Mouse (Mus musculus): Measurements from ENCODE around the gene Nhs. TPM values are rescaled to one million over a fixed set of nuclear protein-coding genes. Genes with fewer than 3 reads are reported as not detected.
"Not testable (repeated sequence)": the region's sequence is repeated elsewhere in the genome, so short reads cannot be mapped to it uniquely, and the experiment has no call there.

Gene Nhs
- total and polyA plus RNA-seq, 3 experiments, result 0.04 to 0.30 (median 0.12) TPM

DNA sequence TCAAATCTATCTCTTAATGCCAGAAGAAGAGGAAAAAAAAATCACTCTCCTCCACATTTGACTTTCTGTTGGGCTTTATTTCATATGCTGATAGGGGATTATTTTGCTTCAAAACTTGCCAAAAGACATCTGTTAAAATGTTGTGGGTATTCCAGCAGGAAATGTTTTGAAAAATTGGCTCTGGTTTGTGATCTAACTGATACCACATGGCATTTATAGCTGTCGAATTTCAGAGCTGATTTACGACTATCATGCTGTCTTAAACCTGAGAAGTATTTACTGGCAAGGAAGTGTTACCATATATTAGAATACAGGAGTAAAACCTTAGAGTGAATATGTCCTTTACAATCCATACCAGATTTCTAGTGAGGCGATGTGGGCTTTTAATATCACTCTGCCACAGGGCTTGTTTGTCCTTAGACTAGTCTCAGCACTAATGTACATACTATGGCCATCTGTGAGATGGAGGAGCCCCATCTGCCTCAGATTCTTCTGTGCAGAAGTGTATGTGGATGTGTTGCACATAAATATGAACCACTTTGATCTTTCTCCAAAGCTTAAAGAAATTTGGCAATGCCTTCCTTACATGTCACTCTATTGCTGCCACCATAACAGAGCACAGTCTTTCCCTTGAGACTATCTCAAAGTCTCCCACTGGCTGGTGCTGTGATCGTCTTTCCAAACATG is 305.8 kb downstream of the Nhs start:
- no peaks in the 10 kb centered on the region for H3K79me2 ChIP-seq (replicated peaks; ENCODE audit: control insufficient read depth, extremely low read depth, insufficient read depth, poor library complexity, severe bottlenecking)
- H3K36me3 ChIP-seq (replicated peaks in 1 of 2; ENCODE audit: control insufficient read depth in 1 of 2, insufficient read depth in 1 of 2, low read length in 1 of 2), result no peaks in the 10 kb centered on the region
- no peaks in the 10 kb centered on the region for H3K9me3 ChIP-seq (replicated peaks; ENCODE audit: low read length)
- H3K9ac ChIP-seq (ENCODE audit: insufficient read depth, low read depth), result no peak overlapping the region
- in situ Hi-C loops (cut with MboI; ENCODE audit: low pct_ligation_motif_present, low pct_unique_long_range_greater_than_20kb, low sequenced_read_pairs) (no loop called here), dilution Hi-C loops (cut with MboI; ENCODE audit: extremely low pct_ligation_motif_present, extremely low pct_unique_long_range_greater_than_20kb, low sequenced_read_pairs) (no loop called here)
- H3K4me1 ChIP-seq (ENCODE audit: control insufficient read depth in 1 of 2, insufficient read depth in 2 of 2), result no peaks in the 10 kb centered on the region
- H3K4me2 ChIP-seq (ENCODE audit: insufficient read depth, low read depth, poor library complexity, severe bottlenecking), result no peak overlapping the region
- H3K27me3 ChIP-seq (replicated peaks), result no peaks in the 10 kb centered on the region
- no peak overlapping the region for H3K4me3 ChIP-seq (replicated peaks in 1 of 3; ENCODE audit: low read depth in 2 of 3, low read length in 2 of 3, poor library complexity in 1 of 3)
- H3K27ac ChIP-seq (ENCODE audit: insufficient read depth, low read depth), result no peak overlapping the region
- DNase-seq (ENCODE audit: extremely low read depth), result no peak
- TF ChIP-seq UBTF (IDR thresholded peaks at IDR 0.05; ENCODE audit: low read depth, low read length) (no peak), KAT2A (IDR thresholded peaks at IDR 0.05; ENCODE audit: insufficient replicate concordance, low read length) (no peak), MYC (IDR thresholded peaks at IDR 0.05; ENCODE audit: low read depth, low read length) (no peak), ETS1 (conservative IDR thresholded peaks at IDR 0.05; ENCODE audit: low read depth, low read length) (no peak), POLR2A (IDR thresholded peaks at IDR 0.05; ENCODE audit: low read depth, low read length) (no peak), TCF12 (IDR thresholded peaks at IDR 0.05; ENCODE audit: low read depth, low read length) (no peak)

DNA sequence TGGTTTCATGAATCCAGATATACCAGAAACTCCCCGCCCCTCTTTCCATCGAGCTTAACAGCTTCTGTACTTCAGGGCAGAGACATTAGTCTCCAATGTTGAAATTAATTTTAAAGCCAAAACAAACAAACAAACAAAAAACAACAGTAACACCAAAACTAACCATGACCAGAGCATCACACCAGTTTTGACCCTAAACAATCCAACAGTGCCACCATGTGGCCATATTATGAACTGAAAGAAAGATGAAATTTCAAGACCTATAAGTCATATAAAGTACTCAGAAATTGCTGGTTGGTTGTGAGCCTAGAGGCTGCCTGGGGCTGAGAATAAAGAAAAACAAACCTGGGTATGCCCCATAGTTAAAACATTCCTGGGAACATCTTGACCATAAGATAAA is 333.3 kb downstream of the Nhs start:
- TF ChIP-seq RAD21 (IDR thresholded peaks at IDR 0.05; ENCODE audit: low read depth, low read length), result peak; percentile 61
- peak; percentile 51 for TF ChIP-seq SMC3 (IDR thresholded peaks at IDR 0.05; ENCODE audit: low read depth, low read length)
- peak; percentile 12; the same call in 1 of the 2 replicates for TF ChIP-seq ZC3H11A (IDR thresholded peaks at IDR 0.05; ENCODE audit: low read depth, low read length)
- peak in 1 of 2 experiments; percentile 60; a peak in 2 of 4 replicates for TF ChIP-seq CTCF (conservative IDR thresholded peaks at IDR 0.05 in 1 of 2, IDR thresholded peaks at IDR 0.05 in 1 of 2; ENCODE audit: low read depth in 2 of 2, low read length in 2 of 2)
- H3K4me3 ChIP-seq (replicated peaks in 1 of 3; ENCODE audit: low read depth in 2 of 3, low read length in 2 of 3, poor library complexity in 1 of 3); in situ Hi-C loops (cut with MboI; ENCODE audit: low pct_ligation_motif_present, low pct_unique_long_range_greater_than_20kb, low sequenced_read_pairs); H3K9me3 ChIP-seq (replicated peaks; ENCODE audit: low read length); H3K79me2 ChIP-seq (replicated peaks; ENCODE audit: control insufficient read depth, extremely low read depth, insufficient read depth, poor library complexity, severe bottlenecking); H3K27ac ChIP-seq (ENCODE audit: insufficient read depth, low read depth); H3K4me1 ChIP-seq (ENCODE audit: control insufficient read depth in 1 of 2, insufficient read depth in 2 of 2); H3K4me2 ChIP-seq (ENCODE audit: insufficient read depth, low read depth, poor library complexity, severe bottlenecking); dilution Hi-C loops (cut with MboI; ENCODE audit: extremely low pct_ligation_motif_present, extremely low pct_unique_long_range_greater_than_20kb, low sequenced_read_pairs); H3K27me3 ChIP-seq (replicated peaks); H3K36me3 ChIP-seq (replicated peaks in 1 of 2; ENCODE audit: control insufficient read depth in 1 of 2, insufficient read depth in 1 of 2, low read length in 1 of 2); H3K9ac ChIP-seq (ENCODE audit: insufficient read depth, low read depth): not testable (repeated sequence)
- DNase-seq (ENCODE audit: extremely low read depth), result peak; percentile 34

DNA sequence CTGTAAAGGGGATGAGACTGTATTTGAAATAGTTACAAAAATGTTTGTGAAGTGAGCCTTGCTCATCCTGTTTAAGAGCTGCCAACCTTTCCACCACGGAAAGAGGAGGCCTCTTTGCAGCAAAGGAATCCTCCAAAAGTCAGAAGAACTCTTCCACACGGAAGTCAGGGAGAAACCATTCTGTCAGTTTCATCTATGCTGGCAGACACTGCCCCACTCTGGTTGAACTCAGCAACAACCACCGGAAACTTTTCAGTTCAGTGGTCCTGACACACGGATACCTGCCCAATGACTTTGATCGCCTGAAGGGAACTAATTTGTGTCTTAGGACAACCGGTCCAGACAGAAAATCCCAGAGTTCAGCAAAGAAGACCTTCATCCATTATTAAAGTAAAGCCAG is 369.3 kb downstream of the Nhs start:
- H3K9me3 ChIP-seq (replicated peaks; ENCODE audit: low read length), result no peaks in the 10 kb centered on the region
- no peak overlapping the region for H3K27ac ChIP-seq (ENCODE audit: insufficient read depth, low read depth)
- H3K4me2 ChIP-seq (ENCODE audit: insufficient read depth, low read depth, poor library complexity, severe bottlenecking), result no peak overlapping the region
- dilution Hi-C loops (cut with MboI; ENCODE audit: extremely low pct_ligation_motif_present, extremely low pct_unique_long_range_greater_than_20kb, low sequenced_read_pairs), result no loop called here
- DNase-seq (ENCODE audit: extremely low read depth), result peak; percentile 43
- no peaks in the 10 kb centered on the region for H3K4me1 ChIP-seq (ENCODE audit: control insufficient read depth in 1 of 2, insufficient read depth in 2 of 2)
- H3K4me3 ChIP-seq (replicated peaks in 1 of 3; ENCODE audit: low read depth in 2 of 3, low read length in 2 of 3, poor library complexity in 1 of 3), result no peak overlapping the region
- no peaks in the 10 kb centered on the region for H3K27me3 ChIP-seq (replicated peaks)
- in situ Hi-C loops (cut with MboI; ENCODE audit: low pct_ligation_motif_present, low pct_unique_long_range_greater_than_20kb, low sequenced_read_pairs), result loop anchor here (25.0 kb wide), 1 partner anchor 203 kb away; no protein-coding TSS in a partner anchor
- H3K79me2 ChIP-seq (replicated peaks; ENCODE audit: control insufficient read depth, extremely low read depth, insufficient read depth, poor library complexity, severe bottlenecking), result no peaks in the 10 kb centered on the region
- no peaks in the 10 kb centered on the region for H3K36me3 ChIP-seq (replicated peaks in 1 of 2; ENCODE audit: control insufficient read depth in 1 of 2, insufficient read depth in 1 of 2, low read length in 1 of 2)
- no peak overlapping the region for H3K9ac ChIP-seq (ENCODE audit: insufficient read depth, low read depth)
- TF ChIP-seq HCFC1 (IDR thresholded peaks at IDR 0.05; ENCODE audit: low read depth, low read length), result no peak
- TF ChIP-seq NRF1 (IDR thresholded peaks at IDR 0.05; ENCODE audit: low read depth, low read length), result no peak
- TF ChIP-seq MAZ (IDR thresholded peaks at IDR 0.05; ENCODE audit: low read depth, low read length), result no peak
- TF ChIP-seq MAFK (IDR thresholded peaks at IDR 0.05; ENCODE audit: insufficient replicate concordance, low read length), result no peak
- no peak for TF ChIP-seq JUND (conservative IDR thresholded peaks at IDR 0.05; ENCODE audit: low read depth, low read length)
- no peak for TF ChIP-seq NELFE (IDR thresholded peaks at IDR 0.05; ENCODE audit: low read depth, low read length)
- peak; percentile 81 for TF ChIP-seq SMC3 (IDR thresholded peaks at IDR 0.05; ENCODE audit: low read depth, low read length)
- no peak for TF ChIP-seq TCF12 (IDR thresholded peaks at IDR 0.05; ENCODE audit: low read depth, low read length)
- no peak for TF ChIP-seq IRF4 (IDR thresholded peaks at IDR 0.05; ENCODE audit: low read depth, low read length)
- no peak for TF ChIP-seq E2F4 (IDR thresholded peaks at IDR 0.05; ENCODE audit: insufficient replicate concordance, low read depth, low read length)
- no peak for TF ChIP-seq EP300 (IDR thresholded peaks at IDR 0.05; ENCODE audit: low read length)
- TF ChIP-seq BHLHE40 (IDR thresholded peaks at IDR 0.05; ENCODE audit: low read depth, low read length), result no peak
- TF ChIP-seq ZC3H11A (IDR thresholded peaks at IDR 0.05; ENCODE audit: low read depth, low read length), result peak; percentile 60
- TF ChIP-seq GABPA (IDR thresholded peaks at IDR 0.05; ENCODE audit: insufficient replicate concordance, low read depth, low read length), result no peak
- no peak for TF ChIP-seq CHD2 (IDR thresholded peaks at IDR 0.05; ENCODE audit: low read length)
- no peak for TF ChIP-seq USF2 (conservative IDR thresholded peaks at IDR 0.05; ENCODE audit: low read depth, low read length)
- TF ChIP-seq MYC (IDR thresholded peaks at IDR 0.05; ENCODE audit: low read depth, low read length), result 0 out of 2 replicates have a peak, but pooled peaks have one; percentile 22
- TF ChIP-seq ELF1 (IDR thresholded peaks at IDR 0.05; ENCODE audit: low read depth, low read length), result peak; percentile 62
- no peak for TF ChIP-seq KAT2A (IDR thresholded peaks at IDR 0.05; ENCODE audit: insufficient replicate concordance, low read length)
- no peak for TF ChIP-seq SIN3A (IDR thresholded peaks at IDR 0.05; ENCODE audit: low read length)
